Mouse (Mus musculus): ENCODE data around the gene Fignl2. TPM values are rescaled to one million over a fixed set of nuclear protein-coding genes. Genes with fewer than 3 reads are reported as not detected.

Fignl2 gene
- polyA plus RNA-seq, 1 experiment from 2014 or later: 0.26 TPM

GRCm38 (mm10) chr15:101052560-101053501 is 25.5 kb downstream of the Fignl2 start:
- Histone ChIP-seq H3K27me3 (ENCODE audit: control insufficient read depth, insufficient read depth, low read length) (peaks cover 82% of the 10 kb centered on the region), H3K9ac (ENCODE audit: low read length) (peak overlapping the region; percentile 41; the same call in 1 of the 2 replicates), H3K9me3 (ENCODE audit: control insufficient read depth, low read length) (no peaks in the 10 kb centered on the region), H3K4me2 (ENCODE audit: low read length) (peak overlapping the region; percentile 69), H3K4me1 (ENCODE audit: control insufficient read depth in 2 of 2, insufficient read depth in 2 of 2, low read length in 2 of 2) (peaks cover 0 to 10% of the 10 kb centered on the region in 2 experiments; a peak in 2 of 4 replicates), H3K27ac (replicated peaks in 1 of 2; ENCODE audit: control insufficient read depth in 1 of 2, insufficient read depth in 1 of 2, low read depth in 2 of 2, low read length in 2 of 2) (no peak overlapping the region), H3K4me3 (ENCODE audit: control insufficient read depth in 1 of 2, insufficient read depth in 1 of 2, low read depth in 1 of 2, low read length in 2 of 2) (peak overlapping the region; percentile 39 to 41), H3K36me3 (ENCODE audit: control insufficient read depth, insufficient read depth, low read length) (0 out of 2 replicates have a peak, but pooled peaks cover 2% of the 10 kb centered on the region)
- no peak for ATAC-seq (ENCODE audit: insufficient number of reproducible peaks, insufficient read depth, low FRiP score, low read depth)
- whole genome bisulfite sequencing: 20% methylated on average over 104 of the region's 120 CpGs

DNA sequence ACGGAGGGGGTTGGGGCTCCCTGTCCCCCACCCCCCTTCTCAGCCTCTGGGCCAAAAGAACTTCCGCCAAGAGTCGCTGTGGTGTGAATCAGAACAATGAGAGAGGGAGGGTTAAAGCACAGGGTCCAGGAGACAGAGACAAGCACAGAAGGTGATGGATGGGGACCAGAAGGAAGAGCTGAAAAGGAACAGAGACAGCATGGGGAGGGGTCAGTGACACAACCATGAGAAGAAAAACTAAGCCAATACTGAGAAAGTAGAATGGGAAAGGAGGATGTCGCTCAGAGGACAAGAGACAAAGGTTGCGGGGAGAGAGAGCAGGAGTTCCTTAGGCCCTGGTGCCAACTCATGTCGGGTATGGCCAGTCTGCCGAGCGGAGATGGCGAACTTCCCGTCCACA is 26.5 kb downstream of the Fignl2 start:
- Histone ChIP-seq H3K4me3 (ENCODE audit: control insufficient read depth in 1 of 2, insufficient read depth in 1 of 2, low read depth in 1 of 2, low read length in 2 of 2) (no peak overlapping the region), H3K4me2 (ENCODE audit: low read length) (no peak overlapping the region), H3K4me1 (ENCODE audit: control insufficient read depth in 2 of 2, insufficient read depth in 2 of 2, low read length in 2 of 2) (peaks cover 3 to 15% of the 10 kb centered on the region in 2 experiments), H3K27ac (replicated peaks in 1 of 2; ENCODE audit: control insufficient read depth in 1 of 2, insufficient read depth in 1 of 2, low read depth in 2 of 2, low read length in 2 of 2) (no peak overlapping the region), H3K36me3 (ENCODE audit: control insufficient read depth, insufficient read depth, low read length) (0 out of 2 replicates have a peak, but pooled peaks cover 2% of the 10 kb centered on the region), H3K9ac (ENCODE audit: low read length) (no peak overlapping the region), H3K27me3 (ENCODE audit: control insufficient read depth, insufficient read depth, low read length) (peaks cover 91% of the 10 kb centered on the region), H3K9me3 (ENCODE audit: control insufficient read depth, low read length) (no peaks in the 10 kb centered on the region)
- ATAC-seq (ENCODE audit: insufficient number of reproducible peaks, insufficient read depth, low FRiP score, low read depth): no peak
- 70% methylated on average over 10 of the region's 10 CpGs for WGBS

DNA sequence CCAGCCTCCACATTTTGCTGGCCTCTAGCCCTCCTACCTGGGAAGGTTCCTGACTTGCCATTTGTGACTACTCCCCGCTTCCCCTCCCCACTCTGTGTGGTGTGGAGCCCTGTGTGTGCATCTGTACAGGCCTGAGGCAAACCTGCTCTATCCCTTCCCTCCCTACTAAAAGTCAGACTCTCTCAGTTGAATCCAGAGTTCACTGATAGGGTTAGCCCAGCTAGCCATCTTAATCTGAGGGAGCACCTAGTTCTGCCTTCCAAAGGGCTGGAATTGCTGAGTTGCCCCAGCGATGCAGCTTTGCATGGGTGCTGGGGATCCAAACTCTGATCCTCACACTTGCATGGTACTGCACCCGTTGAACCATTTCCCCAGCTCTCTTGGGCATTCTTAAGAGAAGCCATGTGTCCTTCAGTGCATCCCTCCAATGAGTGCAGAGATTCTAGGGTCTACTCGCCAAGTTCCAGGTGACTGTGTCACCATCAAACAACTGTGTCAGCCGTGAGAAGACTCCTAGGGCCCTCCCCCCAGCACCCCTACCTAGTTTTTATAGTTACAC is 29.9 kb downstream of the Fignl2 start:
- Histone ChIP-seq H3K4me3 (ENCODE audit: control insufficient read depth in 1 of 2, insufficient read depth in 1 of 2, low read depth in 1 of 2, low read length in 2 of 2) (no peak overlapping the region), H3K4me2 (ENCODE audit: low read length) (no peak overlapping the region), H3K9ac (ENCODE audit: low read length) (no peak overlapping the region), H3K9me3 (ENCODE audit: control insufficient read depth, low read length) (no peaks in the 10 kb centered on the region), H3K4me1 (ENCODE audit: control insufficient read depth in 2 of 2, insufficient read depth in 2 of 2, low read length in 2 of 2) (peaks cover 5 to 18% of the 10 kb centered on the region in 2 experiments), H3K36me3 (ENCODE audit: control insufficient read depth, insufficient read depth, low read length) (0 out of 2 replicates have a peak, but pooled peaks cover 2% of the 10 kb centered on the region), H3K27me3 (ENCODE audit: control insufficient read depth, insufficient read depth, low read length) (peaks cover 97% of the 10 kb centered on the region), H3K27ac (replicated peaks in 1 of 2; ENCODE audit: control insufficient read depth in 1 of 2, insufficient read depth in 1 of 2, low read depth in 2 of 2, low read length in 2 of 2) (no peak overlapping the region)
- ATAC-seq (ENCODE audit: insufficient number of reproducible peaks, insufficient read depth, low FRiP score, low read depth): no peak
- WGBS: 55% methylated on average over 5 of the region's 5 CpGs

- 5% methylated on average over 23 of the region's 23 CpGs for WGBS
- Histone ChIP-seq H3K4me2 (ENCODE audit: low read length) (peak within 1 kb of the TSS; percentile 93), H3K9ac (ENCODE audit: low read length) (peak within 1 kb of the TSS; percentile 64), H3K27ac (replicated peaks in 1 of 2; ENCODE audit: control insufficient read depth in 1 of 2, insufficient read depth in 1 of 2, low read depth in 2 of 2, low read length in 2 of 2) (no peak within 1 kb of the TSS), H3K27me3 (ENCODE audit: control insufficient read depth, insufficient read depth, low read length) (peaks cover 94% of the 10 kb centered on the region), H3K9me3 (ENCODE audit: control insufficient read depth, low read length) (no peaks in the 10 kb centered on the region), H3K36me3 (ENCODE audit: control insufficient read depth, insufficient read depth, low read length) (0 out of 2 replicates have a peak, but pooled peaks cover 2% of the 10 kb centered on the region), H3K4me3 (ENCODE audit: control insufficient read depth in 1 of 2, insufficient read depth in 1 of 2, low read depth in 1 of 2, low read length in 2 of 2) (peak within 1 kb of the TSS; percentile 44 to 49), H3K4me1 (ENCODE audit: control insufficient read depth in 2 of 2, insufficient read depth in 2 of 2, low read length in 2 of 2) (peaks cover 5 to 14% of the 10 kb centered on the region in 2 experiments)
- ATAC-seq (ENCODE audit: insufficient number of reproducible peaks, insufficient read depth, low FRiP score, low read depth): no peak
Measured at GRCm38 (mm10) chr15:101047194-101047555, 31.2 kb downstream of the Fignl2 start, which contains the start of gene Gm47841. Gene Gm47841, minus strand, starts transcription at chr15:101047397.

GRCm38 (mm10) chr15:101046527-101047193 is 31.7 kb downstream of the Fignl2 start:
- Histone ChIP-seq H3K4me2 (ENCODE audit: low read length) (peak overlapping the region; percentile 93), H3K36me3 (ENCODE audit: control insufficient read depth, insufficient read depth, low read length) (0 out of 2 replicates have a peak, but pooled peaks cover 2% of the 10 kb centered on the region), H3K27me3 (ENCODE audit: control insufficient read depth, insufficient read depth, low read length) (peaks cover 94% of the 10 kb centered on the region), H3K4me1 (ENCODE audit: control insufficient read depth in 2 of 2, insufficient read depth in 2 of 2, low read length in 2 of 2) (peaks cover 5 to 14% of the 10 kb centered on the region in 2 experiments), H3K27ac (replicated peaks in 1 of 2; ENCODE audit: control insufficient read depth in 1 of 2, insufficient read depth in 1 of 2, low read depth in 2 of 2, low read length in 2 of 2) (no peak overlapping the region), H3K9ac (ENCODE audit: low read length) (peak overlapping the region; percentile 64), H3K4me3 (ENCODE audit: control insufficient read depth in 1 of 2, insufficient read depth in 1 of 2, low read depth in 1 of 2, low read length in 2 of 2) (peak overlapping the region; percentile 44 to 49), H3K9me3 (ENCODE audit: control insufficient read depth, low read length) (no peaks in the 10 kb centered on the region)
- ATAC-seq (ENCODE audit: insufficient number of reproducible peaks, insufficient read depth, low FRiP score, low read depth): 0 out of 2 replicates have a peak, but pooled peaks have one; percentile 15
- WGBS: under 1% methylated on average over 59 of the region's 77 CpGs

- Histone ChIP-seq H3K27ac (replicated peaks in 1 of 2; ENCODE audit: control insufficient read depth in 1 of 2, insufficient read depth in 1 of 2, low read depth in 2 of 2, low read length in 2 of 2) (no peak overlapping the region), H3K27me3 (ENCODE audit: control insufficient read depth, insufficient read depth, low read length) (peaks cover 95% of the 10 kb centered on the region), H3K9ac (ENCODE audit: low read length) (peak overlapping the region; percentile 64), H3K4me2 (ENCODE audit: low read length) (peak overlapping the region; percentile 93), H3K9me3 (ENCODE audit: control insufficient read depth, low read length) (no peaks in the 10 kb centered on the region), H3K4me3 (ENCODE audit: control insufficient read depth in 1 of 2, insufficient read depth in 1 of 2, low read depth in 1 of 2, low read length in 2 of 2) (peak overlapping the region; percentile 44 to 49), H3K4me1 (ENCODE audit: control insufficient read depth in 2 of 2, insufficient read depth in 2 of 2, low read length in 2 of 2) (peaks cover 5 to 14% of the 10 kb centered on the region in 2 experiments), H3K36me3 (ENCODE audit: control insufficient read depth, insufficient read depth, low read length) (0 out of 2 replicates have a peak, but pooled peaks cover 2% of the 10 kb centered on the region)
- 0 out of 2 replicates have a peak, but pooled peaks have one; percentile 18 for ATAC-seq (ENCODE audit: insufficient number of reproducible peaks, insufficient read depth, low FRiP score, low read depth)
- 1% methylated on average over 43 of the region's 43 CpGs for WGBS
Measured at GRCm38 (mm10) chr15:101046039-101046526, 32.3 kb downstream of the Fignl2 start.

GRCm38 (mm10) chr15:101044531-101044930 is 33.8 kb downstream of the Fignl2 start:
- Histone ChIP-seq H3K27ac (replicated peaks in 1 of 2; ENCODE audit: control insufficient read depth in 1 of 2, insufficient read depth in 1 of 2, low read depth in 2 of 2, low read length in 2 of 2) (no peak overlapping the region), H3K4me2 (ENCODE audit: low read length) (no peak overlapping the region), H3K27me3 (ENCODE audit: control insufficient read depth, insufficient read depth, low read length) (peaks cover 95% of the 10 kb centered on the region), H3K9me3 (ENCODE audit: control insufficient read depth, low read length) (no peaks in the 10 kb centered on the region), H3K9ac (ENCODE audit: low read length) (no peak overlapping the region), H3K4me1 (ENCODE audit: control insufficient read depth in 2 of 2, insufficient read depth in 2 of 2, low read length in 2 of 2) (peaks cover 5 to 14% of the 10 kb centered on the region in 2 experiments), H3K36me3 (ENCODE audit: control insufficient read depth, insufficient read depth, low read length) (no peaks in the 10 kb centered on the region), H3K4me3 (ENCODE audit: control insufficient read depth in 1 of 2, insufficient read depth in 1 of 2, low read depth in 1 of 2, low read length in 2 of 2) (no peak overlapping the region)
- ATAC-seq (ENCODE audit: insufficient number of reproducible peaks, insufficient read depth, low FRiP score, low read depth): no peak
- WGBS: 33% methylated on average over 6 of the region's 6 CpGs

Measured in heart, embryonic 14.5 days (tissue).